Comparison of ENCODE assay signal across 11 mouse cellular contexts in the genomic region with DNA sequence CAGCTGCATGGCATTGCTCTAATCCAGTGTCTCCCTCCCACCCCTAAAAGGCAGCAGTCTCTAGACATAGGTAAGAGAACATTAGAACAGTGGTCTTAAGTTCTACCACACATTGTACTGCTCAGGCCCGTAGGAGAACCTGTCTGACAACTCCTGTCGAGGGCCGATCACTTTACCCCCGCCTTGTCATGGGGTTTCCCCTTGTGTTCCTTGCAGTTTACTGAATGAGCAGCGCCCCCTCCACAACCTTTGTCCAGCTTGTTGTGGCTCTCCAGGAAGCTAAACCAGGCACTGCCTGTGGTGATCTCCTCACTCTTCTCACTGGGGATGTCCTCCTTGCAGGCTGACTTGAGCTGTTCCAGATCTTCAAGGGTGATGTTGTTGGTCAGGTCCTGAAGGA. TPM values are rescaled to one million over a fixed set of nuclear protein-coding genes. Genes with fewer than 3 reads are reported as not detected.
A peak's percentile ranks its signal among the peaks of the same experiment; 100 is the strongest.
DNase-seq lines count a peak whose midpoint lies in the region; ATAC-seq and TF ChIP-seq lines count a peak whose summit lies in the region.
"Had no signal": no experiment of that assay in that cellular context is flagged by ENCODE, and none has a peak within 500 bp of the region (broad histone marks: within the 10 kb centered on the region; RNA-seq: fewer than 3 reads in every experiment).

No protein-coding gene starts in this region.

- DNase-seq in lung, adult 18-20 months: peak; percentile 43 to 55
- DNase-seq in lung, postnatal 25 days (ENCODE audit: low spot score): no peak
- peak; percentile 67 for DNase-seq in embryonic facial prominence, embryonic 14.5 days (ENCODE audit: low spot score)
- DNase-seq in forebrain, postnatal 0 days: no peak
- DNase-seq in thymus, postnatal 4 days: no peak
- DNase-seq in adrenal gland, adult 18-20 months (ENCODE audit: low spot score in 2 of 2): no peak
- no peak for DNase-seq in kidney, postnatal 14 days
- DNase-seq: adrenal gland, adult 8-10 months; cerebellum, adult 8-10 months; heart, postnatal 14 days had no signal

- H3K9ac ChIP-seq in embryonic facial prominence, embryonic 14.5 days (ENCODE audit: low read depth, low read length): no peak overlapping the region
- no peak overlapping the region for H3K9ac ChIP-seq in forebrain, postnatal 0 days
- H3K9ac ChIP-seq in midbrain, embryonic 15.5 days: peak overlapping the region; percentile 4; the same call in 1 of the 2 replicates

- TF ChIP-seq CTCF in forebrain, postnatal 0 days (IDR thresholded peaks at IDR 0.05; ENCODE audit: low read depth): no peak

- peaks cover 59% of the 10 kb centered on the region for H3K36me3 ChIP-seq in embryonic facial prominence, embryonic 14.5 days (ENCODE audit: control insufficient read depth, insufficient read depth, low read length)
- H3K36me3 ChIP-seq in forebrain, postnatal 0 days (ENCODE audit: insufficient read depth): peaks cover 49% of the 10 kb centered on the region
- peaks cover 35% of the 10 kb centered on the region; the same call in 1 of the 2 replicates for H3K36me3 ChIP-seq in midbrain, embryonic 15.5 days (replicated peaks)

- H3K9me3 ChIP-seq in embryonic facial prominence, embryonic 14.5 days (ENCODE audit: control insufficient read depth, low read length): no peaks in the 10 kb centered on the region
- no peaks in the 10 kb centered on the region for H3K9me3 ChIP-seq in forebrain, postnatal 0 days (ENCODE audit: low read length)
- H3K9me3 ChIP-seq in midbrain, embryonic 15.5 days: no peaks in the 10 kb centered on the region

- no peak overlapping the region for H3K27ac ChIP-seq in embryonic facial prominence, embryonic 14.5 days (replicated peaks; ENCODE audit: low read depth, low read length)
- peak overlapping the region; percentile 97 for H3K27ac ChIP-seq in forebrain, postnatal 0 days (ENCODE audit: low read depth, low read length)
- H3K27ac ChIP-seq in midbrain, embryonic 15.5 days: peak overlapping the region; percentile 96

- ATAC-seq in embryonic facial prominence, embryonic 14.5 days (ENCODE audit: low read depth): peak; percentile 51; the same call in 1 of the 2 replicates
- no peak for ATAC-seq in forebrain, postnatal 0 days
- no peak for ATAC-seq in midbrain, embryonic 15.5 days (replicated peaks)

- no peak overlapping the region for H3K4me3 ChIP-seq in embryonic facial prominence, embryonic 14.5 days (ENCODE audit: low read depth, low read length)
- no peak overlapping the region for H3K4me3 ChIP-seq in forebrain, postnatal 0 days (ENCODE audit: low read depth, low read length)
- H3K4me3 ChIP-seq in midbrain, embryonic 15.5 days: no peak overlapping the region

- no peaks in the 10 kb centered on the region for H3K27me3 ChIP-seq in embryonic facial prominence, embryonic 14.5 days (replicated peaks; ENCODE audit: control insufficient read depth, insufficient read depth, low read length)
- no peaks in the 10 kb centered on the region for H3K27me3 ChIP-seq in forebrain, postnatal 0 days (ENCODE audit: insufficient read depth, low read length)
- no peaks in the 10 kb centered on the region for H3K27me3 ChIP-seq in midbrain, embryonic 15.5 days (replicated peaks)

- H3K4me2 ChIP-seq in embryonic facial prominence, embryonic 14.5 days (ENCODE audit: low read depth, low read length): no peak overlapping the region
- peak overlapping the region; percentile 47 for H3K4me2 ChIP-seq in forebrain, postnatal 0 days (ENCODE audit: low read depth)
- H3K4me2 ChIP-seq in midbrain, embryonic 15.5 days: peak overlapping the region; percentile 83

- WGBS in embryonic facial prominence, embryonic 14.5 days: 58% methylated on average over 5 of the region's 5 CpGs
- 64% methylated on average over 5 of the region's 5 CpGs for WGBS in forebrain, postnatal 0 days
- WGBS in midbrain, embryonic 15.5 days: 72% methylated on average over 5 of the region's 5 CpGs

- H3K4me1 ChIP-seq in embryonic facial prominence, embryonic 14.5 days (ENCODE audit: control insufficient read depth, insufficient read depth, low read length): peaks cover 42% of the 10 kb centered on the region
- peaks cover 47% of the 10 kb centered on the region for H3K4me1 ChIP-seq in forebrain, postnatal 0 days (ENCODE audit: insufficient read depth)
- H3K4me1 ChIP-seq in midbrain, embryonic 15.5 days: peaks cover 62% of the 10 kb centered on the region

RNA-seq across cellular contexts. Expression of gene Pea15a, which starts 6.4 kb away (rescaled TPM):
- polyA plus RNA-seq in embryonic facial prominence, embryonic 14.5 days (2014; fragmentation: Nextera tagmentation; extraction: Ambion mirVana): 149 and 150 TPM in 2 replicates
- total RNA-seq in forebrain, postnatal 0 days (2014; rRNA removed): 265 and 281 TPM in 2 replicates
- 412 and 475 TPM in 2 replicates for polyA plus RNA-seq in forebrain, postnatal 0 days (2015; fragmentation: Nextera tagmentation; extraction: Ambion mirVana)
- polyA plus RNA-seq in midbrain, embryonic 15.5 days (2015; fragmentation: Nextera tagmentation; extraction: Ambion mirVana): 437 and 473 TPM in 2 replicates
- total RNA-seq in adrenal gland, adult 18-20 months (2021): 10 to 100 TPM; 55.2 to 72.6 TPM

RNA-seq across cellular contexts. Expression of gene Casq1, which starts 19.5 kb away (rescaled TPM):
- 39.4 and 74.3 TPM in 2 replicates for polyA plus RNA-seq in embryonic facial prominence, embryonic 14.5 days (2014; fragmentation: Nextera tagmentation; extraction: Ambion mirVana)
- 0.76 and 2.2 TPM in 2 replicates for total RNA-seq in forebrain, postnatal 0 days (2014; rRNA removed)
- polyA plus RNA-seq in forebrain, postnatal 0 days (2015; fragmentation: Nextera tagmentation; extraction: Ambion mirVana): 3.3 and 3.5 TPM in 2 replicates
- polyA plus RNA-seq in midbrain, embryonic 15.5 days (2015; fragmentation: Nextera tagmentation; extraction: Ambion mirVana): 1.7 and 2.7 TPM in 2 replicates
- total RNA-seq in adrenal gland, adult 18-20 months (2021): 1 to 10 TPM in 1 of 2 experiments, under 1 TPM in 1; 0.66 to 1.9 TPM

RNA-seq across cellular contexts. Expression of gene Dcaf8, which starts 52.3 kb away (rescaled TPM):
- 102 and 119 TPM in 2 replicates for polyA plus RNA-seq in embryonic facial prominence, embryonic 14.5 days (2014; fragmentation: Nextera tagmentation; extraction: Ambion mirVana)
- 66.8 and 76.8 TPM in 2 replicates for total RNA-seq in forebrain, postnatal 0 days (2014; rRNA removed)
- polyA plus RNA-seq in forebrain, postnatal 0 days (2015; fragmentation: Nextera tagmentation; extraction: Ambion mirVana): 49.4 and 62.7 TPM in 2 replicates
- 93.0 and 94.7 TPM in 2 replicates for polyA plus RNA-seq in midbrain, embryonic 15.5 days (2015; fragmentation: Nextera tagmentation; extraction: Ambion mirVana)
- total RNA-seq in adrenal gland, adult 18-20 months (2021): 100 to 1,000 TPM in 1 of 2 experiments, 10 to 100 TPM in 1; 98.5 to 125 TPM

RNA-seq across cellular contexts. Expression of gene Atp1a4, which starts 58.1 kb away (rescaled TPM):
- 0.05 TPM in 1 of 2 replicates, not detected in the other for polyA plus RNA-seq in embryonic facial prominence, embryonic 14.5 days (2014; fragmentation: Nextera tagmentation; extraction: Ambion mirVana)
- not detected in 2 replicates for total RNA-seq in forebrain, postnatal 0 days (2014; rRNA removed)
- polyA plus RNA-seq in forebrain, postnatal 0 days (2015; fragmentation: Nextera tagmentation; extraction: Ambion mirVana): not detected in 2 replicates
- polyA plus RNA-seq in midbrain, embryonic 15.5 days (2015; fragmentation: Nextera tagmentation; extraction: Ambion mirVana): 0.05 TPM in 1 of 2 replicates, not detected in the other
- 1 to 10 TPM in 1 of 2 experiments, under 1 TPM in 1; 0.42 to 3.7 TPM for total RNA-seq in adrenal gland, adult 18-20 months (2021)
- total RNA-seq: heart, postnatal 14 days had no signal

Comparison
In these comparisons a context has a peak if more than half of its experiments do, and no peak if none do; other contexts are left out.
1. DNase-seq: peak in lung, adult 18-20 months (2 of 2) and embryonic facial prominence, embryonic 14.5 days (single experiment); none in lung, postnatal 25 days (single experiment), forebrain, postnatal 0 days (single experiment), thymus, postnatal 4 days (single experiment), adrenal gland, adult 18-20 months (0 of 2) and kidney, postnatal 14 days (single experiment).